Mouse (Mus musculus): ENCODE data around the gene 1700018B08Rik.

The 1700018B08Rik gene

GRCm38 (mm10) chr8:121497621-121498020 lies 46.5 kb downstream of the 1700018B08Rik start:
- no peak for DNase-seq

GRCm38 (mm10) chr8:121491633-121492032 lies 52.5 kb downstream of the 1700018B08Rik start:
- no peak for DNase-seq

- no peak for DNase-seq
These were observed 59.9 kb downstream of the 1700018B08Rik start for GRCm38 (mm10) chr8:121484072-121484782.
